Mouse (Mus musculus): ENCODE measurements at regions not wholly inside any gene's neighbourhood (a gene's known extent, or its start where the extent isn't known, plus 50 kb on each side); places are given as distances from the start of the nearest gene placed in this dataset.

GRCm38 (mm10) chr13:102634236-102634957 lies 59.0 kb upstream of the Cd180 start:
- no peak for DNase-seq (ENCODE audit: low spot score in 2 of 2)

DNA sequence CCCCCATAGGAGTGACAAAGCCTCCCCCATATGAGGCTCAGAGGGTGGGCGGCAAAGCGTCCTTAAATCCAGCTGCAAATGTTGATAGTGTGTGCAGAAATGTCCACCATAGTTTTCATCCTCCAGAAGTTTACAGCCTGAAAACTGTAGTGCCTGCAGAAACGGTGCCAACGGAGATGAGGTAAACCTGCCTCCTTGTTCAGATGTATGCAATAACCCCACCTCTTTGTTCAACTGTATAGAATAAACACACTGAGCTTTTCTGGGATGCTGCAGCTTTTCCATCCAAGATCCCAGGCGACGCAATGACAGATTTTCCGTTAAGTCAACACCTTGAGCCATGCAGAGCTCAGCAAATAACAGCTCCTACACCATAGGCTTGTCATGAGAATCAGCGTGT lies 57.3 kb upstream of the Cd180 start:
- DNase-seq (ENCODE audit: low spot score in 2 of 2), result no peak

GRCm38 (mm10) chr13:102637059-102637458 lies 56.3 kb upstream of the Cd180 start:
- DNase-seq (ENCODE audit: low spot score in 2 of 2), result no peak

GRCm38 (mm10) chr13:102639651-102640050 lies 53.7 kb upstream of the Cd180 start:
- DNase-seq (ENCODE audit: low spot score in 2 of 2), result no peak

DNA sequence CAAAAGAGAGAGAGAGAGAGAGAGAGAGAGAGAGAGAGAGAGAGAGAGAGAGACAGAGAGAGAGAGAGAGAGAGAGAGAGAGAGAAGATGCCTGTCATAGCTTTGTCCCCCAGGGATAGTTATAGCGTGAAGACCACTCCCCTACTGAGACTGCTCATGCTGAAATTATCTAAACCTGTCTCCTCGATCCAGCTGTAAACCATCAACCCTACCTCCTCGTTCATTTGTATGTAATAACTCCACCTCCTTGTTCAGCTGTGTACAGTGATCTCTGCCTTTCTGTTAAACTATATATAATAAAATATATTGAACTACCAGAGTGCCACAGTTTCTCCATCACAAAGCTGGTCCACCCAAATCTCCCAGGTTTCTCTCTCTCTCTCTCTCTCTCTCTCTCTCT lies 53.2 kb upstream of the Cd180 start:
- DNase-seq (ENCODE audit: low spot score in 2 of 2), result no peak
